Mouse (Mus musculus): Measurements from ENCODE around the gene Sbno2.
A peak's percentile ranks its signal among the peaks of the same experiment; 100 is the strongest.

The Sbno2 gene

DNA sequence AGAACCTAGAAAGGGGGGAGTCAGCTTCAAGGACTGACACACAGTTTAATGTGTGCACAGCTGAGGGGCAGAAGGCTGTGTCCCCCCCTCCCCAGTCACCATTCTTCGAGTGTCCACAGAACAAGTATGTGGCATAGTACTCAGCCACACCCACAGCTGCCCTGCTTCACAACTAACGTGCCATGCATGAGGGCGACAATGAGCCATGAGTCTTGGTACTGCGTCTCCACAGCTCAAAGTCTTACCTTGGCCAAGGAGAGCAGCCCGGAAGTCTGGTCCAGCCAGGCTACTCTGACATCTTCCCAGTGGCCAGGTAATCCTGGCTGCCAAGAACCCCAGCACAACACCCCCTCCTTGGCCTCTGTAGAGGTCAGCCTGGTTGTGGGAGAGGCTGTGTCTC lies 12.7 kb downstream of the Sbno2 start:
- DNase-seq (ENCODE audit: low spot score): no peak

- DNase-seq (ENCODE audit: low spot score): no peak
These were observed 13.8 kb downstream of the Sbno2 start for GRCm38 (mm10) chr10:80091527-80091926.

GRCm38 (mm10) chr10:80089146-80089545 lies 16.2 kb downstream of the Sbno2 start:
- DNase-seq (ENCODE audit: low spot score): no peak

DNA sequence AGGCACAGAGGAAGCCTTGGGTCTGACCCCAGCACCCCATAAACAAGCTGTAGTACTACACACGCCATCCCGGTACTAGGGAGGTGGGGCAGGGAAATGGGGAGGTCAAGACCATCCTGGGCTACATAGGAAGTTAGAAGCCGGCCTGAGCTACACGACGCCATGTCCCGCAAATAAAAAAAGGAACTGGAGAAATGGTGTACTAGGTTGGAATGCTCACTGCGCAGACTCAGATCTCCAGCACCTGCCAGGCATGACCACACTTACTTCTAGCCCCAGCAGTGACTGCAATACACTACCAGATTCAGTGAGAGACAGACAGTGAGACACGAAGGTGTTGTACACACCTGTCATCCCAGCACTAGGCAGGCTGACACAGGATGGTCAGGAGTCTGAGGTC lies 17.9 kb downstream of the Sbno2 start:
- DNase-seq (ENCODE audit: low spot score): no peak

GRCm38 (mm10) chr10:80086847-80087246 lies 18.5 kb downstream of the Sbno2 start:
- no peak for DNase-seq (ENCODE audit: low spot score)

DNA sequence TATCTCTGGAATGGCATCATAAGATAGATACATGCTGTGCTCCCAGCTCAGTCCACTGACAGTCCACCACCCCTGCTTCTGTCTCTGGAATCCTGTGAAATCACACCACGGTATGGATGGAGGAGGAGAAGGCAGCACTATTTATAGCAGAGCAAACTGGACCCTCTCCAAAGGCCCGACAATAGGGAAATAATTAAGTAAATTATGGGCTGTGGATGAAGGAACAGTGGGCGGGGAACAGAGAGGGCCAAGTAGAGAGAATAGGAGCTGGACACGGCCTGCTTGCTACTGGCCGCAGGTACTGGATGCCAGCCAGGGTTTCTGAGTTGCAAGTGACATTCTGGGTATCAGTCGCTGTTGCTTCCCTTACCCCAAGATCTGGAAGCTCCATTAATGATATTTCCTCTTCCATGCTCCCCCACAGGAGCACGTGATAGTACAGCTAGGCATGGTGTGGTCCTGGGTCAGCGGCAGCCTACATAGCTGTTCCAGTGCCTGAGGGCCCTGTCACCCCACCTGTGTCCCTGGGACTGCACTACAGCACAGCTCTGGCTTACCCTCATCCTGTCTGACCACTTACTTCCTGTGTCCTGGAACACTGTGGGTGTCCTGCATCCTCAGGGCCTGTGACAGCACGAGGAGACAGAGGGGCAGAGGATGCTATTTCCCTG lies 20.4 kb downstream of the Sbno2 start:
- DNase-seq (ENCODE audit: low spot score): no peak

DNA sequence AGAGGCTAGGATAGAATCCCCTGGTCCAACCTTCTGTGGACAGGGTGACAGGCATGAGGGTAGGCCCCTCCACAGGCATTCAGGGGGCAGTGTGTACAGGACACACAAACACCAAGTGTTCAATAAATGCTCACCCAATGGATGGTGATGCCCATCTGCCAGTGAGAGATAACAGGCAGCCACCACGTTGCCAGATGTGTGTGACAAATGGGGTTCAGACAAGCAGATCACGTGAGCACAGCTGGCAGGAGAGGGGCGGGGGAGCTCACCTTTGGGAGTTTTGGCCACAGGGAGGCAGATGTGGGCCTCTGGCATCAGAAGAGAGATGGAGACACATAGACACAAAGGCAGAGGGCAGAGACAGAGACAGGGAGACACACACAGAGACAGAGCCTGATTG lies 24.3 kb downstream of the Sbno2 start:
- DNase-seq (ENCODE audit: low spot score): no peak

- no peak for DNase-seq (ENCODE audit: low spot score)
These were observed 24.8 kb downstream of the Sbno2 start for GRCm38 (mm10) chr10:80080396-80081070.

DNA sequence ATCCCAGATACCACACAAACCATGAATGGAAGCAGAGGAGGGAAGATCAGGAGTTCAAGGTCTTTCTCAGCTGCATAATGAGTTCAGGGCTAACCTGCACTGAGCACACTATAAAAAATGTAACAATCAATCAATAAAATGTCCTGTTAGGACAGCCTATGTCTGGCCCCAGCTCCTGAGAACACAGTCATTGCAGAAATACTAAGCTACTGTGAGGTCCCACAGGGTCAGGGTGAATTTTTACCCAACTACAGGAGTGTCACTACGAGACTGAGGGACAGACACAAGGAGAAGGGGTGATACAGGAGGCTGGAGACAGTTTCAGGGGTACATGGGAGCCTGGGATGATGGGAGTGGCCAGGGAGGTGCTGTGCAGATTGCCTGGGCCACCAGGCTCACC lies 27.0 kb downstream of the Sbno2 start:
- DNase-seq (ENCODE audit: low spot score): no peak

DNA sequence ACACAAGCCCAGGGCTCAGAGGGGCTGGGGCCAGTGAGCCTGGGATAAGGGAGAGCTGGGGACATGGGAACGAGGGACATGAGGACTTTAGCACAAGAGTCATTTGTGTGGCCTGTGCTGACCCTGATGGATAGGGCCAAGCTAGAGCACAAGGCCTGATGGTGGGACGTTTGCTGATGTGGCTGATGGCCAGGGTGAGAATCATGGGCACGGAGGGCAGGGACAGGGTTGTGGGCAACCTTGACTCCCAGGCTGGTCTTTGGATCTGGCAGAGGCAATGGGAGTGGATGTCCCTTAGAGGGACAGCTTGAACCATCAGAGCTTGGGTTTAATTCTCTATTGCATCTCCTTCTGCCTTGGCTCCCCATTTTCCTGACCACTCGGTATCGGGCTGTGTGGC lies 28.1 kb downstream of the Sbno2 start:
- DNase-seq (ENCODE audit: low spot score): no peak

DNA sequence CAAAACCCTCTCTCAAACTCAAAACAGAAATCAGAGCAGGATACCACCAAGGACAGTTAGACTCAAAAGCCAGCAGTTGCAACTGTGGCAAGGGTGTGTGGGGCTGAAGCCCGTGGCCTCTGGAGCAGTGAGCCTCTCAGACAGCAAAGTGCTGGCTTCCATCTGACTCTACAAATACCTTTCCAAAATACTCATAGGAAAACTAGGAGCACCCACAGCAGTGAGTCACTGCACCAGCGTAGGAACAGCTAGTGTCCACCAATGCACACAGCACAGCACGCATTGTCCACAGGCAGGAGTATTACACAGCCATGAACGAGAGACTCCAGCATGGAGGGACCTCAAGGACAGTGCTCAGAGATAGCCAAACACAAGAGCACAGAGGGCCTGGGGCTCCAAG lies 29.0 kb downstream of the Sbno2 start:
- no peak for DNase-seq (ENCODE audit: low spot score)

DNA sequence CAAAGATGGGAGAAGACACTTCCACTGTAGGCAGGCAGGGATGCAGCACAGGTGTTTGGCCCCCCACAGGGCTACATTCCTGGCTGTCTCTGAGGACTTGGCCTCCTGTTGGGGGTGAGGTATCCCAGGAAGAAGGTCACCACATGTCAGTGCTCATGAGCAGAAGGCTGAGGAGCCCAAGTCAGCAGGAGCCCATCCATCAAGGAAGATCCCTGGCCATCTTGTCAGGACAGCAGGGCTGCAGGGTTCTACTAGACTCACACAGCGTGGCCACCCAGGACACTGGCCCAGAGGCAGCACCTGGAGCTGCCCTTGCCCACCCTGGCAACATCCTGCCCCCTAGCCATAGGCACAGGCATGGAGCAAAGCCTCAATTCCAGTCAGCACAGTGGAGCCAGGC lies 29.4 kb downstream of the Sbno2 start:
- no peak for DNase-seq (ENCODE audit: low spot score)

- no peak for DNase-seq (ENCODE audit: low spot score)
These were observed 30.4 kb downstream of the Sbno2 start for GRCm38 (mm10) chr10:80074813-80075601.

- no peak for DNase-seq (ENCODE audit: low spot score)
These were observed 32.5 kb downstream of the Sbno2 start for GRCm38 (mm10) chr10:80072623-80073489.

- no peak for DNase-seq (ENCODE audit: low spot score)
These were observed 33.9 kb downstream of the Sbno2 start for GRCm38 (mm10) chr10:80071516-80071900.

DNA sequence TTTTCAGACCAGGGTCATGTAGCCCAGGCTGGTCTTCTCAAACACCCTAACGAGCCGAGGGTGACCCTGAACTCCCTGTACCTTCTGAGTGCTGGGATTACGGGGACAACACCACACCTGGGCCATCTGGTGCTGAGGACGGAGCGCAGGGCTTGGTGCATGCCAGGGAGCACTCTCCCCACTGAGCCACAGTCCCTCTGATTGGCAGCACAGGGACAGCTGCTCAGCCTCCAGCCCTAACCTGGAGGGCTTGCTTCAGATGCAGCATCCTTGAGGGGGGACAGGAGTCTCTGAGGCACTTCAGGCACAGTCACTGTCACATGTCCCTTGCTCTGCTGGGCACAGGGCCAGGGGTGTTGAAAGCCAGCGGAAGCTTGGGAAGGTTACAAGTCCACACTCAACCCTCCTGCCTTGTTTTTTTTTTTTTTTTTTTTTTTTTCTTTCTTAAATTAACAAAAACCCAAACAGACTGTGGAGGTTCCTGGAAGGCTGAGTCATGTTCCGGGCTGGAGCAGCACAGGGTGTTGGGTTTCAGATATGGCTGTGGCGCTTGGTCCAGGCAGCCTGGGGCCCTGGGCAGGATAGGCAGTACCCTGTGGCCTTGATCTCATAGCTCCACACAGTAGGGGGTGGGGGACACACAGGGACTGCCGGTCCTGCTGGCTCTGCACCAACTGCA lies 34.4 kb downstream of the Sbno2 start:
- DNase-seq (ENCODE audit: low spot score): peak; percentile 52

GRCm38 (mm10) chr10:80069948-80070450 lies 35.4 kb downstream of the Sbno2 start:
- no peak for DNase-seq (ENCODE audit: low spot score)

GRCm38 (mm10) chr10:80069251-80069650 lies 36.1 kb downstream of the Sbno2 start:
- DNase-seq (ENCODE audit: low spot score): no peak

DNA sequence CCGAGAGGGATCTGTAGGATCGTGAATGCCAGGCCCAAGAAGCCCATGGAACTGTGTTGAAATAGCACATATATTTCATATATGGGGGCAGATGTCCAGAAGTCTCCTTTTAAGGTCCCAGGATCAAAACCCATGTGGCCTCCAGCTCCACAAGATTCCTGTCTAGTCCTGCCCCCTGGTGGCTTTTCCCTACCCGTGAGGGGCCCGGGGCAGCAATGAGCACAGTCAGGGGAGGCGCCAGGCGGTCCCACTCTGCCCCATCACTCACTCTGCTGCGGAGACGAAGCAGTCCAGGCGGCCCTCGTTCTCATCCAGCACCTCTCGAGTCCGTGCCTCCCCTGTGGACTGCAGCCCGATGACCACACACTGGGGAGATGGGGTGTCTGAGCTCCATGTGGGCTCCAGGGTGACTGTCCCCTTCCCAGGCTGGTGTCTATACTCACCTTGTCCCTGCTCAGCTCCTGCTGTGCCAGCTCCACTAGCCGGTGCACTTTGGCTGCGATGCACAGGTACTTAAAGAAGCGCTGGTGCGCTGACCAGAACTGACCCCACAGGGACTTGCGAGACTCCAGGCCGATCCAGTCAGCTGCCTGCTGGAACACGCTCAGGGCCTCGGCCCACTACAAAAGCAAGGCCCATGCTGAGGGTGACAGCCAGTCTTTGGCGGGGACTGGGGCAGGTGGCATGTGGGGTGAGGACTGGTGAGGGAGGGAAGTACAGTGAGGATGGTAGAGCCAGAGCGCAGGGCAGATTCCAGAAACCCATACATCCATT lies 41.3 kb downstream of the Sbno2 start:
- no peak for DNase-seq (ENCODE audit: low spot score)

GRCm38 (mm10) chr10:80063104-80063503 lies 42.3 kb downstream of the Sbno2 start:
- DNase-seq (ENCODE audit: low spot score): no peak
